Mouse (Mus musculus): ENCODE measurements around the gene Mbnl1. TPM values are rescaled to one million over a fixed set of nuclear protein-coding genes. Genes with fewer than 3 reads are reported as not detected.

The Mbnl1 gene
- polyA plus RNA-seq, 1 experiment, result 730 TPM

- Histone ChIP-seq H3K4me1 (ENCODE audit: control insufficient read depth, insufficient read depth, low read length) (peaks cover 52% of the 10 kb centered on the region), H3K4me3 (ENCODE audit: insufficient read depth, low read length) (no peak overlapping the region), H3K27ac (ENCODE audit: insufficient read depth, low read depth, low read length) (no peak overlapping the region)
- TF ChIP-seq POLR2A (IDR thresholded peaks at IDR 0.05; ENCODE audit: borderline replicate concordance, low read depth, low read length), result no peak
- TF ChIP-seq CTCF (IDR thresholded peaks at IDR 0.05; ENCODE audit: low read depth, low read length), result no peak
These were observed 40.7 kb downstream of the Mbnl1 start for GRCm38 (mm10) chr3:60513337-60513736.

GRCm38 (mm10) chr3:60513746-60514145 is 41.1 kb downstream of the Mbnl1 start:
- H3K27ac ChIP-seq (ENCODE audit: insufficient read depth, low read depth, low read length), result no peak overlapping the region
- H3K4me1 ChIP-seq (ENCODE audit: control insufficient read depth, insufficient read depth, low read length), result peaks cover 50% of the 10 kb centered on the region
- no peak overlapping the region for H3K4me3 ChIP-seq (ENCODE audit: insufficient read depth, low read length)
- no peak for TF ChIP-seq CTCF (IDR thresholded peaks at IDR 0.05; ENCODE audit: low read depth, low read length)
- TF ChIP-seq POLR2A (IDR thresholded peaks at IDR 0.05; ENCODE audit: borderline replicate concordance, low read depth, low read length), result no peak

GRCm38 (mm10) chr3:60515430-60515829 is 42.8 kb downstream of the Mbnl1 start:
- peaks cover 49% of the 10 kb centered on the region for H3K4me1 ChIP-seq (ENCODE audit: control insufficient read depth, insufficient read depth, low read length)
- H3K4me3 ChIP-seq (ENCODE audit: insufficient read depth, low read length), result no peak overlapping the region
- H3K27ac ChIP-seq (ENCODE audit: insufficient read depth, low read depth, low read length), result peak overlapping the region; percentile 37
- TF ChIP-seq POLR2A (IDR thresholded peaks at IDR 0.05; ENCODE audit: borderline replicate concordance, low read depth, low read length), result no peak
- no peak for TF ChIP-seq CTCF (IDR thresholded peaks at IDR 0.05; ENCODE audit: low read depth, low read length)

GRCm38 (mm10) chr3:60516054-60516674 is 43.5 kb downstream of the Mbnl1 start:
- TF ChIP-seq CTCF (IDR thresholded peaks at IDR 0.05; ENCODE audit: low read depth, low read length), result peak; percentile 42
- TF ChIP-seq POLR2A (IDR thresholded peaks at IDR 0.05; ENCODE audit: borderline replicate concordance, low read depth, low read length), result no peak
- peak overlapping the region; percentile 14; the same call in 1 of the 2 replicates for H3K4me3 ChIP-seq (ENCODE audit: insufficient read depth, low read length)
- peak overlapping the region; percentile 65 for H3K27ac ChIP-seq (ENCODE audit: insufficient read depth, low read depth, low read length)
- peaks cover 46% of the 10 kb centered on the region for H3K4me1 ChIP-seq (ENCODE audit: control insufficient read depth, insufficient read depth, low read length)

- Histone ChIP-seq H3K27ac (ENCODE audit: insufficient read depth, low read depth, low read length) (peak overlapping the region; percentile 37), H3K4me3 (ENCODE audit: insufficient read depth, low read length) (no peak overlapping the region), H3K4me1 (ENCODE audit: control insufficient read depth, insufficient read depth, low read length) (peaks cover 40% of the 10 kb centered on the region)
- no peak for TF ChIP-seq POLR2A (IDR thresholded peaks at IDR 0.05; ENCODE audit: borderline replicate concordance, low read depth, low read length)
- TF ChIP-seq CTCF (IDR thresholded peaks at IDR 0.05; ENCODE audit: low read depth, low read length), result no peak
These were observed 44.7 kb downstream of the Mbnl1 start for GRCm38 (mm10) chr3:60517234-60517787.

GRCm38 (mm10) chr3:60519337-60519736 is 46.7 kb downstream of the Mbnl1 start:
- Histone ChIP-seq H3K4me3 (ENCODE audit: insufficient read depth, low read length) (no peak overlapping the region), H3K4me1 (ENCODE audit: control insufficient read depth, insufficient read depth, low read length) (peaks cover 38% of the 10 kb centered on the region), H3K27ac (ENCODE audit: insufficient read depth, low read depth, low read length) (no peak overlapping the region)
- no peak for TF ChIP-seq POLR2A (IDR thresholded peaks at IDR 0.05; ENCODE audit: borderline replicate concordance, low read depth, low read length)
- TF ChIP-seq CTCF (IDR thresholded peaks at IDR 0.05; ENCODE audit: low read depth, low read length), result no peak

GRCm38 (mm10) chr3:60524127-60524526 is 51.5 kb downstream of the Mbnl1 start:
- Histone ChIP-seq H3K4me1 (ENCODE audit: control insufficient read depth, insufficient read depth, low read length) (peaks cover 38% of the 10 kb centered on the region), H3K4me3 (ENCODE audit: insufficient read depth, low read length) (no peak overlapping the region), H3K27ac (ENCODE audit: insufficient read depth, low read depth, low read length) (no peak overlapping the region)
- no peak for TF ChIP-seq POLR2A (IDR thresholded peaks at IDR 0.05; ENCODE audit: borderline replicate concordance, low read depth, low read length)
- TF ChIP-seq CTCF (IDR thresholded peaks at IDR 0.05; ENCODE audit: low read depth, low read length), result no peak

- TF ChIP-seq POLR2A (IDR thresholded peaks at IDR 0.05; ENCODE audit: borderline replicate concordance, low read depth, low read length) (no peak), CTCF (IDR thresholded peaks at IDR 0.05; ENCODE audit: low read depth, low read length) (no peak)
- Histone ChIP-seq H3K27ac (ENCODE audit: insufficient read depth, low read depth, low read length) (no peak overlapping the region), H3K4me3 (ENCODE audit: insufficient read depth, low read length) (no peak overlapping the region), H3K4me1 (ENCODE audit: control insufficient read depth, insufficient read depth, low read length) (peaks cover 35% of the 10 kb centered on the region)
These were observed 58.7 kb downstream of the Mbnl1 start for GRCm38 (mm10) chr3:60531286-60531685.

- Histone ChIP-seq H3K4me1 (ENCODE audit: control insufficient read depth, insufficient read depth, low read length) (peaks cover 30% of the 10 kb centered on the region), H3K27ac (ENCODE audit: insufficient read depth, low read depth, low read length) (peak overlapping the region; percentile 65; the same call in 1 of the 2 replicates), H3K4me3 (ENCODE audit: insufficient read depth, low read length) (no peak overlapping the region)
- no peak for TF ChIP-seq CTCF (IDR thresholded peaks at IDR 0.05; ENCODE audit: low read depth, low read length)
- no peak for TF ChIP-seq POLR2A (IDR thresholded peaks at IDR 0.05; ENCODE audit: borderline replicate concordance, low read depth, low read length)
These were observed 59.2 kb downstream of the Mbnl1 start for GRCm38 (mm10) chr3:60531826-60532225.

GRCm38 (mm10) chr3:60535224-60535623 is 62.6 kb downstream of the Mbnl1 start:
- TF ChIP-seq POLR2A (IDR thresholded peaks at IDR 0.05; ENCODE audit: borderline replicate concordance, low read depth, low read length), result no peak
- no peak for TF ChIP-seq CTCF (IDR thresholded peaks at IDR 0.05; ENCODE audit: low read depth, low read length)
- Histone ChIP-seq H3K4me1 (ENCODE audit: control insufficient read depth, insufficient read depth, low read length) (peaks cover 26% of the 10 kb centered on the region), H3K27ac (ENCODE audit: insufficient read depth, low read depth, low read length) (peak overlapping the region; percentile 21; the same call in 1 of the 2 replicates), H3K4me3 (ENCODE audit: insufficient read depth, low read length) (no peak overlapping the region)

Data from bone marrow macrophage, adult 2 months (primary cell).